Mouse (Mus musculus): ENCODE results near the gene Mink1. TPM values are rescaled to one million over a fixed set of nuclear protein-coding genes. Genes with fewer than 3 reads are reported as not detected.

Mink1 gene
- polyA plus RNA-seq, 1 experiment from 2014 or later: 14.2 TPM

- peaks cover 59% of the 10 kb centered on the region for H3K4me1 ChIP-seq (replicated peaks)
- H3K36me3 ChIP-seq: peaks cover 41% of the 10 kb centered on the region
- H3K27ac ChIP-seq: no peak overlapping the region
- no peaks in the 10 kb centered on the region for H3K9me3 ChIP-seq
- no peaks in the 10 kb centered on the region for H3K27me3 ChIP-seq
- no peak for ATAC-seq
- no peak overlapping the region for H3K9ac ChIP-seq (replicated peaks)
- H3K4me3 ChIP-seq (replicated peaks): no peak overlapping the region
- 86% methylated on average over 2 of the region's 2 CpGs for WGBS
- H3K4me2 ChIP-seq (replicated peaks): no peak overlapping the region
Measured at GRCm38 (mm10) chr11:70651391-70651790, 88.7 kb downstream of the Mink1 start.

DNA sequence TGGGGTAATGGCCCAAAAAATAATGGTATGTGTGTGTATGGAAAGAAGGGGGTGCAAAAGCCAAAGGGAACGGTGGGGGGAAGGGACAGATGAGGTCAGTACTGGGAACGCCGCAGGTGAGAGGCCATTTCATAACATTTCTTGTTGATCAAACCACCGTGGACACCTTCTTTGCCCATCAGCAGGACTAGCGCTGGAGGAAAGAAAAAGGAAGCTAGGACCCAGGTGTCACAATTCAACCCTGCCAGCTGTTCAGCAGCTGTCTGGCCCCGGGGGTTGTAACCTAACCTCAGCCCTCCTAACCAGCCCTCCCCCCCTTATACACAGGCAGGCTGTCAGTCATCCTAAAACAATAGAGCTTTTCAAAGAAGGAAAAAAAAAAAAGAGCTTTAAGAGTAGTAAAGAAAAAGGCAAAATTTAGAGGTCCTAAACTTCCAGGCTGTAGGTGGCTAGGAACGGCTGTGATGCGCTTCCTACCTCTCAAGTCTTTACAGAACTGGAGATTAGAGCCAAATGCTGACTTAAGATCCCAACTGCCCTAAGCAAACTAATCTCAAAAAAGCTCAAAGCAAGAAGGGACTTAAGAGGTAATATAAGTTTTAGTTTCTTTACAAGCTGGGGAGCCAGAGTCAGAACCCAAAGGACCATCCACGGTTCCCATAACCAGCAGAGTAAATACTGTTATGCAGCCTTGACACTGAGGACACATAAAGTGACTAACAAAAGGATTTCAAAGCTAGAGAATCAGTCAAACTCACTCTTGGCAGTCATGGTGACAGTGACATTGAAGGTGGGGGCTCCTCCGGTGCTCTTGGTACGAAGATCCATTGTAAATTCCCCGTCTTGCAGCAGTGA is 89.6 kb downstream of the Mink1 start:
- Histone ChIP-seq H3K4me2 (replicated peaks) (peak overlapping the region; percentile 75), H3K9ac (replicated peaks) (peak overlapping the region; percentile 90), H3K36me3 (peaks cover 41% of the 10 kb centered on the region), H3K4me3 (replicated peaks) (peak overlapping the region; percentile 73), H3K4me1 (replicated peaks) (peaks cover 64% of the 10 kb centered on the region), H3K27ac (no peak overlapping the region), H3K27me3 (no peaks in the 10 kb centered on the region), H3K9me3 (no peaks in the 10 kb centered on the region)
- ATAC-seq: no peak
- WGBS: 77% methylated on average over 12 of the region's 12 CpGs

GRCm38 (mm10) chr11:70652884-70653344 is 90.2 kb downstream of the Mink1 start:
- peak overlapping the region; percentile 90 for H3K9ac ChIP-seq (replicated peaks)
- ATAC-seq: no peak
- peaks cover 61% of the 10 kb centered on the region for H3K4me1 ChIP-seq (replicated peaks)
- H3K36me3 ChIP-seq: peaks cover 41% of the 10 kb centered on the region
- 0 out of 2 replicates have a peak, but pooled peaks cover 3% of the 10 kb centered on the region for H3K27me3 ChIP-seq
- H3K4me2 ChIP-seq (replicated peaks): peak overlapping the region; percentile 75
- no peaks in the 10 kb centered on the region for H3K9me3 ChIP-seq
- H3K27ac ChIP-seq: peak overlapping the region; percentile 97
- whole genome bisulfite sequencing: 64% methylated on average over 6 of the region's 6 CpGs
- peak overlapping the region; percentile 73 for H3K4me3 ChIP-seq (replicated peaks)

DNA sequence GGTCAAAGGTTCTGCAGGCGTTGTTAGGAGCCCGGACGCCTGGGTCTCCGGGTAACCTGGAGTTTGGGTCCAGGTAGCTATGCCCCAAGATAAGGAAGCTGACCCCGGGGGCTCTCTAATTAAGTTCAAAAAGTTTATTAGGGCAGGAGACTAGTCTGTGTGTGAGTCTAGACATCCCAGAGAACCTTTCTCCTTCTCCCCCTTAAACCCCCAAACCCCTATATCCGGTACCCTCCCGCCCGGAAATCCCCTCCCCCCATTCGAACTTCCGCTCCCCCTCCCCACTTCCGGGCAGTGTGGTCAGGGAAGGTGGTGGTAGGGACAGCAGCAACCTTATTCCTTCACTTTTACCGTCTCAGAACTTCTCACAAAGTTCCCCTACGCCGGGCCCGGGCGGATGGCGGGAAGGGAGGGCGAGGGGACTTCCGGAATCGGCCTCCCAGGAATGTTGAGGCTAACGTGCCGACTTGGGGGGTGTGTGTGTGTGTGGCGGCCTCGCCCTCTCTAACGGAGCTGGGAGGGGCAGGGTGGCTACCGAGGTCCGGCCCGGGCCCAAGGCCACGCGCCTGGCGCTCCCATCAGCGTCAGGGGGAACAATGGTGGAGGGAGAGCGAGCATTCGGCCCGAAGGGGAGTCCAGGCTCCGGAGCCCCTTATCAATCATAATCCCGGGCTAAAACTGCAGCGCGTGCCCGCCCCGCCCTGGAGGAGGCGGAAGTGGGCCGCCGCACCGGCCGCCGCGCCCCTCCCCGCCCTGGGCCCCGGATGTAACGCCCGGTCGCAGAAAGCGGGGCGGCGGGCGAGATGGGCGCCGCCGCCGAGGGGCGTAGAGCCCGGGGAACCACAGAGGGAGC is 90.9 kb downstream of the Mink1 start:
- H3K4me1 ChIP-seq (replicated peaks): peaks cover 54% of the 10 kb centered on the region

DNA sequence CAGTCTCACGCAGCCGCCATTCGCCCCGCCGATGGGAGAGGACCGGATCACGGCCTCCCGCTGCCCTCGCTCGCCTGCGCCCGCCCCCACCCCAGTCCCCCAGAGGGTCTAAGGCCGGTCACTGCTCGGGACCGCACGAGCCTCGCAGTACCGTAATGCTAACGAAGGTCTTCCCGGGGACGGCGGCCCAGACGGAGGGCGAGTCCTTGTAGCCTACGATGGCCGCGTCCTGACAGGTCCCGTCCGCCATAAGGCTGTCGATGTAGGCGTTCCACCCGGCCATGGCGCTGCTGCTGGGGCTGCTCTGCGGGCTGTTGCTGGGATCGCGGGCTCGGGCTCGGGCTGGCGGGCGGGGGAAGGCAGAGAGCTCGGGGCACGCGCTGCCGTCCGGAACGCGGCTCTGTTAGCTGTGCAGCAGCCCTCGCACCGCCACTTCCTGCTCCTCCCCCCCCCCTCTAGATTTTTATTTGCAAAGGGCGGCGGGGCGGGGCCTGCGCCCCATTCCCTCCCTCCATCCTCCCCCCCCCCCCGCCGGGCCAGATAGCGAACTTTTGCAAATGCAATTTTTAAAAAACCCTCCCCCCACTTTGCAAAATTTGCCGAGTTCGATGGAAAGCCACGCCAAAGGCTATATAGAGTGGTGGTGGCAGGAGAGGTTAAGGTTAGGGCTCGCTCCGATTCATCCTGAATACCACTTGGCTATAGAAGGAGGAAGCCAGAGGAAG is 91.7 kb downstream of the Mink1 start, which contains the start of gene Pfn1:
Gene Pfn1 (minus strand): TSS at position 447 of the 725 bp plus-strand sequence.
- Histone ChIP-seq H3K9me3 (no peaks in the 10 kb centered on the region), H3K9ac (replicated peaks) (peak within 1 kb of the TSS; percentile 90), H3K27me3 (0 out of 2 replicates have a peak, but pooled peaks cover 3% of the 10 kb centered on the region), H3K4me2 (replicated peaks) (peak within 1 kb of the TSS; percentile 75), H3K27ac (peak within 1 kb of the TSS; percentile 97), H3K4me1 (replicated peaks) (peaks cover 46% of the 10 kb centered on the region), H3K36me3 (peaks cover 34% of the 10 kb centered on the region), H3K4me3 (replicated peaks) (peak within 1 kb of the TSS; percentile 73)
- ATAC-seq: peak; percentile 55
- under 1% methylated on average over 58 of the region's 61 CpGs for WGBS

More for the DNA sequence above, 90.9 kb downstream of the Mink1 start:
- Histone ChIP-seq H3K27me3 (0 out of 2 replicates have a peak, but pooled peaks cover 3% of the 10 kb centered on the region), H3K9me3 (no peaks in the 10 kb centered on the region), H3K9ac (replicated peaks) (peak overlapping the region; percentile 90), H3K27ac (peak overlapping the region; percentile 97), H3K4me2 (replicated peaks) (peak overlapping the region; percentile 75), H3K4me3 (replicated peaks) (peak overlapping the region; percentile 73), H3K36me3 (peaks cover 41% of the 10 kb centered on the region)
- WGBS: under 1% methylated on average over 62 of the region's 63 CpGs
- peak; percentile 65 for ATAC-seq

GRCm38 (mm10) chr11:70654923-70655570 is 92.4 kb downstream of the Mink1 start:
- Histone ChIP-seq H3K4me3 (replicated peaks) (peak overlapping the region; percentile 73), H3K4me2 (replicated peaks) (peak overlapping the region; percentile 75), H3K4me1 (replicated peaks) (peaks cover 43% of the 10 kb centered on the region), H3K9me3 (no peaks in the 10 kb centered on the region), H3K27ac (peak overlapping the region; percentile 97), H3K9ac (replicated peaks) (peak overlapping the region; percentile 90), H3K27me3 (0 out of 2 replicates have a peak, but pooled peaks cover 3% of the 10 kb centered on the region), H3K36me3 (peaks cover 27% of the 10 kb centered on the region)
- 0% methylated on average over 48 of the region's 48 CpGs for WGBS
- peak; percentile 53 for ATAC-seq

DNA sequence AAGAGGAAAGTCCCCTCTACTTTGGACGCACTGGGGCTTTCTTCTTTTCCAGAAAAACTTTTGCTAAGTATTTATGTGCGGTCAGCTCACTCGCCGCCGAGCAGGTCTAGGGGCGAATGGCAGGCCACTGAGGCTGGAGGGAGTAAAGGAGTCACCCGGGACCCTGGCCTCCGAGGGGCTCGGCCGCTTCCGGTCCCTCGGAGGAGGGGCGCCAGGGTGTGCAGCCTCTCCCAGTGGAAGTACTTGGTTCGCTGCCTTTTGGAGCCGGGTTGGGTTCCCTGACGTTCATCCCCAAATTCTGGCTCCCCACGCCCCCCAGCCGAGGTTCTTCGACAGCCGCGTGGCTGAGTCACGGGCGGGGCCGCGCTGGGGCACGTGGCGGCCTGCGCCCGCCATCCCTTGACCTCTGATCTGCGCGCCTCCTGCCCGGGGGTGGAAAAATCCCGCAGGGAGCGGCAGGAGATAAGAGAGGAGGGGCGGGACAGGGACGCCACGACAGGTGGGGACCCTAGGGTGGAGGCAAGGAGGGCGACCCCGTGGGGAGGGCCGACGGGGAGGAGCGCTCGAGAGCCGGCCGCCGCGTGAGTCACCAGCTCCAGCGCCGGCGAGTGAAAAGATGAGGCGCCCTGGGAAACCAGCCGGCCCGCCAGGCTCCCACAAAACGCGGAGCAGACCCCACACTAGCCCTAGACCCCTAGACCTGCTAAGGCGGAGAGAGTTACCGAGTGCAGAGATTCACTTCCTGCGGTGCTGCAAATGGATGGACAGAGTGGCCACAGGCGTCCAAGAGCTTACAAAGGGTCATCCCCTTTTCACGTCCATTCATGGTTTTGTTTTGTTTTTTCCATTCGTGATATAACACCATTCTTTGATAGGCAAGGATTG is 93.1 kb downstream of the Mink1 start:
- Histone ChIP-seq H3K36me3 (peaks cover 25% of the 10 kb centered on the region), H3K4me2 (replicated peaks) (peak overlapping the region; percentile 75), H3K9ac (replicated peaks) (peak overlapping the region; percentile 90), H3K4me1 (replicated peaks) (peaks cover 43% of the 10 kb centered on the region), H3K27me3 (0 out of 2 replicates have a peak, but pooled peaks cover 3% of the 10 kb centered on the region), H3K4me3 (replicated peaks) (peak overlapping the region; percentile 73), H3K9me3 (no peaks in the 10 kb centered on the region), H3K27ac (peak overlapping the region; percentile 97)
- peak; percentile 35; the same call in 1 of the 2 replicates for ATAC-seq
- under 1% methylated on average over 61 of the region's 61 CpGs for WGBS

DNA sequence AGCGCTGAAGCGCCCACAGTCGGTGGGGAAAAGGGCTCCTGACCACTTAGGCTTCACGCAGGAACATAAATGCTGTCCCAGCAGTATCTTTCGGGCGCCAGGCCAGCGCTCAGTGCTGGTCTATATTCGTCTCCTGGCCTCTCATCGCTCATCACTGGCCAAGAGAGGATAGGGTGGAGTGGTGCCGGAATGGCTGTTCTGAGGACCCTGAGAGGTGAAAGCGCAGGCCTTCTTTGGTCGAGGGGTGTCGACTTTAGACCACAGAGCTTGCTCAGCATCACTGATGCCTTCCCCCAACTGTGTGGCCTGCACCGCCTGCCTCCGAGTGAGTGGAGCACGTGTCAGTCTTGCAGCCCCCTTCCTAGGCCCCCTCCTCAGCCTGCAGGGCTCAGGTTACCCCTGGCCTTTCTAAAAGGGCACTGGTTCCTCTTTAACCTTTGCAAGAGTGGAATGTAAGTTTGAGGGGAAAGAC is 93.8 kb downstream of the Mink1 start:
- WGBS: 4% methylated on average over 16 of the region's 16 CpGs
- Histone ChIP-seq H3K4me3 (replicated peaks) (peak overlapping the region; percentile 73), H3K4me1 (replicated peaks) (peaks cover 38% of the 10 kb centered on the region), H3K9ac (replicated peaks) (peak overlapping the region; percentile 90; the same call in 1 of the 2 replicates), H3K36me3 (peaks cover 20% of the 10 kb centered on the region), H3K9me3 (no peaks in the 10 kb centered on the region), H3K27me3 (0 out of 2 replicates have a peak, but pooled peaks cover 3% of the 10 kb centered on the region), H3K4me2 (replicated peaks) (peak overlapping the region; percentile 75), H3K27ac (no peak overlapping the region)
- no peak for ATAC-seq

- peaks cover 21% of the 10 kb centered on the region for H3K36me3 ChIP-seq
- peaks cover 35% of the 10 kb centered on the region for H3K4me1 ChIP-seq (replicated peaks)
- 6% methylated on average over 3 of the region's 3 CpGs for WGBS
- H3K27ac ChIP-seq: no peak within 1 kb of the TSS
- peak within 1 kb of the TSS; percentile 73 for H3K4me3 ChIP-seq (replicated peaks)
- peak within 1 kb of the TSS; percentile 90 for H3K9ac ChIP-seq (replicated peaks)
- no peaks in the 10 kb centered on the region for H3K9me3 ChIP-seq
- H3K4me2 ChIP-seq (replicated peaks): peak within 1 kb of the TSS; percentile 75
- 0 out of 2 replicates have a peak, but pooled peaks cover 3% of the 10 kb centered on the region for H3K27me3 ChIP-seq
- no peak for ATAC-seq
Measured at GRCm38 (mm10) chr11:70656964-70657363, 94.3 kb downstream of the Mink1 start, which contains the start of gene Eno3. Gene Eno3, plus strand, starts transcription at chr11:70657202.

DNA sequence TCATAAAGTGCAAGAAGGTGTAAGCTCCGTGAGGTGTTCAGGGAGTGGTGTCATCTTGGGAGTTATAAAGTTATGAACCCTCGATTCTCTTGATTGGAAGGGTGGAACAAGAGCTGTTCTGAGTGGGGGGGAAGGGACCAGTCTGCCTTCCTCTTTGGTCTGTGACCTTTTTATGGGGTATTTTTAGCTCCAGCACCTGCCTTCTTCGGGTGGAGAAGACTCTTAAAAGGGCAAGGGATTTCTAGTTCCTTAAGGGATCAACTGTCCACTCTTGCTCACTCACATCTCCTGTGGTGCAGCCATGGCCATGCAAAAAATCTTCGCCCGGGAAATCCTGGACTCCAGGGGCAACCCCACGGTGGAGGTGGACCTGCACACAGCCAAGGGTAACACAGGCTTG is 94.9 kb downstream of the Mink1 start:
- no peak overlapping the region for H3K27ac ChIP-seq
- H3K9me3 ChIP-seq: no peaks in the 10 kb centered on the region
- no peak for ATAC-seq
- H3K4me2 ChIP-seq (replicated peaks): no peak overlapping the region
- H3K36me3 ChIP-seq: peaks cover 21% of the 10 kb centered on the region
- 58% methylated on average over 6 of the region's 6 CpGs for WGBS
- H3K4me1 ChIP-seq (replicated peaks): peaks cover 29% of the 10 kb centered on the region
- H3K27me3 ChIP-seq: 0 out of 2 replicates have a peak, but pooled peaks cover 3% of the 10 kb centered on the region
- H3K4me3 ChIP-seq (replicated peaks): no peak overlapping the region
- H3K9ac ChIP-seq (replicated peaks): no peak overlapping the region; the same call in 1 of the 2 replicates
